Mouse (Mus musculus) spleen, adult 2 months (tissue): Measurements from ENCODE around the gene Gm37240.

ENCODE experiments used
- CTCF ChIP-seq: fragments of 200-500 bp; IDR thresholded peaks from 2 replicates; pipeline ENCODE4 v1.5.1; 2011; ENCODE audit warnings: mild to moderate bottlenecking, inconsistent platforms; ENCODE audit not compliant: insufficient read depth, insufficient read length, insufficient replicate concordance; ENCODE audit errors: extremely low read depth
- POLR2A ChIP-seq: fragments of 200-500 bp; IDR thresholded peaks from 2 replicates; pipeline ENCODE4 v1.6.1; 2011; ENCODE audit warnings: low read depth, low read length, inconsistent platforms

- TF ChIP-seq POLR2A (no peak), CTCF (no peak)
Observed at GRCm38 (mm10) chr3:85777356-85777755, 110.0 kb downstream of the Gm37240 start.
